Mouse (Mus musculus) liver, adult 2 months (tissue): ENCODE measurements around the gene Ttll13. TPM values are rescaled to one million over a fixed set of nuclear protein-coding genes. Genes with fewer than 3 reads are reported as not detected.

Experiments
- DNase-seq: peaks from one replicate; pipeline ENCODE4 v3.0.0-alpha.2; 2011; ENCODE audit warnings: low read depth, low spot score; ENCODE audit errors: extremely low read depth
- H3K27ac ChIP-seq: fragments of 200-500 bp; replicated peaks from 2 replicates; pipeline ENCODE4 v1.5.1; 2012; ENCODE audit warnings: low read depth, mild to moderate bottlenecking, control low read depth, inconsistent platforms, low read length; ENCODE audit not compliant: insufficient read depth
- H3K27me3 ChIP-seq: fragments of 200-500 bp; 2 replicates; pipeline ENCODE4 v1.6.1; 2012; ENCODE audit warnings: mild to moderate bottlenecking, moderate library complexity, low read length, inconsistent platforms; ENCODE audit not compliant: control insufficient read depth, insufficient read depth
- H3K36me3 ChIP-seq: fragments of 200-500 bp; 2 replicates; pipeline ENCODE4 v1.6.1; 2012; ENCODE audit warnings: low read length, inconsistent platforms; ENCODE audit not compliant: control insufficient read depth, insufficient read depth
- H3K4me1 ChIP-seq: fragments of 200-500 bp; 2 replicates; pipeline ENCODE4 v1.6.1; 2011; ENCODE audit warnings: low read length; ENCODE audit not compliant: control insufficient read depth, insufficient read depth
- H3K4me3 ChIP-seq: fragments of 200-500 bp; 2 replicates; pipeline ENCODE4 v1.5.1; 2011; ENCODE audit warnings: low read depth, mild to moderate bottlenecking, control low read depth, low read length, moderate library complexity; ENCODE audit not compliant: insufficient read depth
- H3K79me2 ChIP-seq: fragments of 200-500 bp; 2 replicates; pipeline ENCODE4 v1.6.1; 2012; ENCODE audit warnings: inconsistent platforms, mild to moderate bottlenecking, low read length, moderate library complexity; ENCODE audit not compliant: control insufficient read depth, insufficient read depth
- H3K9ac ChIP-seq: fragments of 200-500 bp; 2 replicates; pipeline ENCODE4 v1.6.1; 2012; ENCODE audit warnings: low read depth, mild to moderate bottlenecking, control low read depth, inconsistent platforms, low read length
- CTCF ChIP-seq: fragments of 200-500 bp; IDR thresholded peaks from 2 replicates; pipeline ENCODE4 v1.5.1; 2011; ENCODE audit warnings: low read depth, low read length, control low read depth
- POLR2A ChIP-seq: fragments of 200-500 bp; IDR thresholded peaks from 2 replicates; pipeline ENCODE4 v1.6.1; 2011; ENCODE audit warnings: low read length, control low read depth; ENCODE audit not compliant: insufficient read depth; ENCODE audit errors: extremely low read depth
- WGBS: fragments of 180-500 bp; shearing (Covaris S2); methylation state at CpG from one replicate; pipeline ENCODE4 v1.1.7; 2018; 5-methylcytosine and 5-hydroxymethylcytosine counted together
- polyA plus RNA-seq: library from polyadenylated mRNA; depleted of rRNA; stranded (reverse); fragments of >200 nt; gene quantifications from 2 replicates; pipeline ENCODE4 v1.2.3, GENCODE M21; 2012
- total RNA-seq: library from RNA; depleted of rRNA; stranded (reverse); fragments of >200 nt; gene quantifications from 2 replicates; pipeline ENCODE4 v1.2.3, GENCODE M21; 2014

Gene Ttll13
- total and polyA plus RNA-seq, 2 experiments, result 0.46 to 0.57 TPM

DNA sequence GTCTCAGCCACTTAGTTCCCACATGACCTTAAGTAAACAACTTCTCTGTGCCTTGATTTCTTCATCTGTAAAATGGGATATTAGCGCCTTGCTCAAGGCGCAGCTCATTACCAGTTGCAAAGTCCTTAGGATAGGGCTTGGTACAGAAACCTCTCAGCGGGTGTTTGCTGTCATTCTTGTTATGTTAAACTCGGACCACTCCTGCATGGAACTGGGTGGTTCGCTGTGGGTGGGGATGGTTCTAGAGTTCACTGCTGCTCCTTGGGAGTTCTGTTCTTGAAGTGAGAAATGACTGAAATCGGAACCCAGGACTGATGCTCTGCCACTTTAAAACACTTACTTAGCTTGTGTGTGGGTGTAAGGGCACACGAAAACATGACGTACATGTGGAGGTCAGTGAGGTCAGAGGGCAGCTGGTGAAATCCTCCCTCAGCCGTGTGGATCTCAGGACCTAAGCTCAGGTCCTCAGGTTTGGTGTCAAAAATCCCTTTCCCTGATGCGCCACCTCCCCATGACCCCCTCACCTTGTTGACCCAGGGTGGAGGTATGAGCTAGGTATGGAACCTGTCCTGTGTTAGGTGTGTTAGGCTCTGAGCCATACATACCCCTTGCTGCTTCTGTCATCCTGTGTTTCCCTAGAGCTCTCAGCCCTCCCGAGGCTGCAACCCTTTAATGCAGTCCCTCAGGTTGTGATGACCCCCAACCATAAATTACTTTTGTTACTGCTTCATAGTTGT, 46.2 kb upstream of the Ttll13 start:
- H3K27ac ChIP-seq, result no peak overlapping the region
- H3K79me2 ChIP-seq, result peaks cover 11% of the 10 kb centered on the region; the same call in 1 of the 2 replicates
- no peak for TF ChIP-seq POLR2A
- no peak for TF ChIP-seq CTCF
- no peaks in the 10 kb centered on the region for H3K27me3 ChIP-seq
- H3K9ac ChIP-seq, result no peak overlapping the region
- H3K4me1 ChIP-seq, result peaks cover 26% of the 10 kb centered on the region
- 61% methylated on average over 11 of the region's 11 CpGs for WGBS
- no peak for DNase-seq
- no peak overlapping the region for H3K4me3 ChIP-seq
- H3K36me3 ChIP-seq, result no peaks in the 10 kb centered on the region

DNA sequence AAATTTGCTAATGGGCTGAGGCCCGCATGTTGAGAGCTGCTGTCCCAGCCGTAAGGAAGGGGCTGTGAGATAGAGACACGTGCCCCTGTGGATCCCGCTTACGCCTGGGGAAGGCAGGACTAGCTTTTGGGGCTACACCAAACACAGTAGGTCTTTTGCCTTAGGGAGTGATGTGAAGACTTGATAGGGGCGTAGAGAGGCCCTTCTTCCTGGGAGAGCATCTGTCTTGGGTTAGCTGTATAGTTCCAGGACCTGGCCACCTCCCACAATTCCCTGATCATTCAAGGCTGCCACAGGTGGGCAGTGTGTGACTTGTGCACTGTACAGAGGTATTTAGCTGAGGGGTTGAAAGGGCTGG, 45.6 kb upstream of the Ttll13 start:
- no peak overlapping the region for H3K4me3 ChIP-seq
- H3K36me3 ChIP-seq, result no peaks in the 10 kb centered on the region
- no peak overlapping the region for H3K27ac ChIP-seq
- H3K4me1 ChIP-seq, result peaks cover 22% of the 10 kb centered on the region
- DNase-seq, result no peak
- peaks cover 11% of the 10 kb centered on the region; the same call in 1 of the 2 replicates for H3K79me2 ChIP-seq
- no peaks in the 10 kb centered on the region for H3K27me3 ChIP-seq
- no peak overlapping the region for H3K9ac ChIP-seq
- TF ChIP-seq CTCF (no peak), POLR2A (no peak)
- 89% methylated on average over 6 of the region's 6 CpGs for WGBS

DNA sequence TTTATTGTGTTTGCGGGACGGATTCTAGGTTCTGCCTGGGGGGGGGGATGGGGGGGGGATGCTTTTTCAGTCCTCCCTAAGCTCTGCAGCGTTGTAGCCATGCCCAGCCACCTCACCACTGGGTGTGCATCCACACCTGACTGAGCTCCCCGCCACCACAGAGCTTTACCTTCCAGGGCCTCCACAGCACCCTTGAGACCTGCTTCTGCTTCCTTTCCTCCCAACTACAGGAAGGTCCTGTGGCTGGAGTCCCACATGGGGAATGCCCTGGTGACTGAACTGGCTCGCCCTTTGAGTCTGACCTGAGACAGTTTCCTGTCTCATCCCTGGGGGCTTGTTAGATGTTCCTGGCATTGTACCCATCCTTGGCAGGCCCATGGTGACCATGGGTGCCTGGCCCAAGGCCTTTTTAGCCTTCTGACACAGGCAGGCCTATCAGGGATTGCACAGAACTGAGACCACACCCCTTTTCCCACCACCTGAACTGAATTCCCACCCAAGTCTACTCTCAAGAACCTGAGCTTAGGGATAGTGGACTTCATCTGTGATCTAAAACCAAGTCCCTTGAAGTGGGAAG, 45.1 kb upstream of the Ttll13 start:
- no peak for DNase-seq
- H3K79me2 ChIP-seq, result peaks cover 11% of the 10 kb centered on the region; the same call in 1 of the 2 replicates
- H3K4me1 ChIP-seq, result peaks cover 21% of the 10 kb centered on the region
- H3K9ac ChIP-seq, result no peak overlapping the region
- no peak overlapping the region for H3K4me3 ChIP-seq
- WGBS, result 93% methylated on average over 5 of the region's 5 CpGs
- no peak overlapping the region for H3K27ac ChIP-seq
- H3K36me3 ChIP-seq, result no peaks in the 10 kb centered on the region
- H3K27me3 ChIP-seq, result no peaks in the 10 kb centered on the region
- TF ChIP-seq CTCF (no peak), POLR2A (no peak)

DNA sequence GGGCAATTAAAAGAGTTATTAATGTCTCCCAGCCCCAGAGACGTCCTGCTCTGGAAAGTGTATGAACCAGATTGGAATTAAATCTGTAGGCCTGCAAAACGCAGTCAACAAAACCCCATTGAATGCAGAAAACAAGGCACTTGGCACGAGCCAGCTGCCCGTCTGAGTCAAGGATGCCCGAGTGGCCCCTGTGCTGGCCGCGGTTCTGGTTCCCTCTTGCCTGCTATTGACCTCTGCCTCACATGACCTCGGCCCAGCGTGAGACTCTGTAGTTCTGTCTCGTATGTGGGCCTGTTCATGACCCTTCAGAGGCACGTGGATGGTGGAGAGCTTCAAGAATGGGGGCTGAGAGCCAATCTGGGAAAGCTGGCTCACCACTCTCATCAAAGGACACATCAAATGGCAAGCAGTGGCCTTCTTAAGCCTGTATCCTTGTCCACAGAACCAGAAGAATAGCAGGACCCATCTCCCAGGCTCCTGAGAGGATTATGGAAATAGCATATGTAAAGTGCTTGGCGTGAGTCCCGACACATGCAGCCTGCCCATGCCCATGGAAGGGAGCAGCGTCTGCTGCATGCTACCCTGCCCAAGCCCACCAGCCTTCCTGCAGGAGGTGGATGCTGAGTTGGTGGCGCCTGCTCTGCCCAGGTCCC, 44.2 kb upstream of the Ttll13 start:
- Histone ChIP-seq H3K9ac (no peak overlapping the region), H3K36me3 (no peaks in the 10 kb centered on the region), H3K79me2 (peaks cover 11% of the 10 kb centered on the region; the same call in 1 of the 2 replicates), H3K4me3 (no peak overlapping the region), H3K27ac (no peak overlapping the region), H3K4me1 (peaks cover 20% of the 10 kb centered on the region), H3K27me3 (no peaks in the 10 kb centered on the region)
- WGBS, result 42% methylated on average over 15 of the region's 15 CpGs
- DNase-seq, result peak; percentile 71
- TF ChIP-seq POLR2A (no peak), CTCF (no peak)

DNA sequence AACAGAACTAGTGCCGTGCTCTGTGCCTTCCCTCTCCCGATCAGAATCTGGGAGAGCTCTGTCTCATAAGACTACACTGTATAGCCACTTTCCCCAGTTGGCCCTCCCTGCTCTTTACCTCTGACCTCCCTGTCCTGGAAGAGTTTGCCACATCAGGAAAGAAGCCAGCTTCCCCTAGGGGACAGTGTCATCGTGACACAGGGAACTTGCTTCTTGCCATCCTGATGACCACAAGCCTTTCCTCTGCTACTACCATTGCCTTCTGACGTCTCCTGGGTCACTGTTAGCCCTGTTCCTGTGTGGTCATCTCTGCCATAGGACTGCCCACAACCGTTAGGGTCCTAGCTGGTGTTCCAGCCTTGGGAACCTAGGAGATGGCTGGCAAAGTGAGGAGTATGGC, 43.2 kb upstream of the Ttll13 start:
- DNase-seq, result peak; percentile 68
- Histone ChIP-seq H3K79me2 (peaks cover 11% of the 10 kb centered on the region; the same call in 1 of the 2 replicates), H3K4me3 (no peak overlapping the region), H3K36me3 (no peaks in the 10 kb centered on the region), H3K27ac (no peak overlapping the region), H3K9ac (no peak overlapping the region), H3K4me1 (peaks cover 23% of the 10 kb centered on the region), H3K27me3 (no peaks in the 10 kb centered on the region)
- TF ChIP-seq POLR2A, result no peak
- TF ChIP-seq CTCF, result no peak
- WGBS, result 43% methylated on average over 5 of the region's 5 CpGs
